Mouse (Mus musculus): Measurements from ENCODE around the gene Asl.

The Asl gene

DNA sequence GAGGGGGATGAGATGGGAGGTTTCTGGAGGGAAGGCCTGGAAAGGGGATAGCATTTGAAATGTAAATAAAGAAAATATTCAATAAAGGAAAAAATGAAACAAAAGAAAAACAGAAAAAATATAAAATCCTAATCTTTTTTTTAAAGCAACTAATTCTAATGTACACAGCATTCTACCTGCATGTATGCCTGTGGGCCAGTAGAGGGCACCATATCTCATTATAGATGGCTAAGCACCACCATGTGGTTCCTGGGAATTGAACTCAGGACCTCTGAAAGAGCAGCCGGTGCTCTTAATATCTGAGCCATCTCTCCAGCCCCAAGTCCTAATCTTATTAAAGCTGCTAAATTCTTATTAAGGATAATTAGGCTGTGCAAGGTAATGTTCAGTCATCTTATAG is 21.7 kb downstream of the Asl start:
- no peak for DNase-seq (ENCODE audit: extremely low spot score, low spot score)

DNA sequence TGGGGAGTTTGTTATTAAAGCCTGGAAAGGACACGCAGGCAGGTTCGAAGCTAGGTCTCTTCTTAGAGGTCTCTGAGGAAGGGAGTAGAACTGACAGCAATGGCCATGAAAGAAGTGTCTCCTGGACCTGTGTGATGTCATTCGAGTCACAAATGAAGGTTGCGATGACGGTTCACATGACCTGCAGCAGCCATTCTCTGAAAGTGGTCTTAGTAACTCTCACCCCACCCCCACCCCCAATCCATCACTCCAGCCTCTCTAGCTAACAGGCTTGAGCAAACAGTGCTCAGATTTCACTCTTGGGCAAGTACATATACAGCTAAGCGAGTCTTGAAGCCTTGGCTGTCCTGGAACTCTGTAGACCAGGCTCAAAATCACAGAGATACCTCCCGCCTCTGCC is 25.8 kb downstream of the Asl start:
- DNase-seq (ENCODE audit: extremely low spot score, low spot score) = peak; percentile 36

DNA sequence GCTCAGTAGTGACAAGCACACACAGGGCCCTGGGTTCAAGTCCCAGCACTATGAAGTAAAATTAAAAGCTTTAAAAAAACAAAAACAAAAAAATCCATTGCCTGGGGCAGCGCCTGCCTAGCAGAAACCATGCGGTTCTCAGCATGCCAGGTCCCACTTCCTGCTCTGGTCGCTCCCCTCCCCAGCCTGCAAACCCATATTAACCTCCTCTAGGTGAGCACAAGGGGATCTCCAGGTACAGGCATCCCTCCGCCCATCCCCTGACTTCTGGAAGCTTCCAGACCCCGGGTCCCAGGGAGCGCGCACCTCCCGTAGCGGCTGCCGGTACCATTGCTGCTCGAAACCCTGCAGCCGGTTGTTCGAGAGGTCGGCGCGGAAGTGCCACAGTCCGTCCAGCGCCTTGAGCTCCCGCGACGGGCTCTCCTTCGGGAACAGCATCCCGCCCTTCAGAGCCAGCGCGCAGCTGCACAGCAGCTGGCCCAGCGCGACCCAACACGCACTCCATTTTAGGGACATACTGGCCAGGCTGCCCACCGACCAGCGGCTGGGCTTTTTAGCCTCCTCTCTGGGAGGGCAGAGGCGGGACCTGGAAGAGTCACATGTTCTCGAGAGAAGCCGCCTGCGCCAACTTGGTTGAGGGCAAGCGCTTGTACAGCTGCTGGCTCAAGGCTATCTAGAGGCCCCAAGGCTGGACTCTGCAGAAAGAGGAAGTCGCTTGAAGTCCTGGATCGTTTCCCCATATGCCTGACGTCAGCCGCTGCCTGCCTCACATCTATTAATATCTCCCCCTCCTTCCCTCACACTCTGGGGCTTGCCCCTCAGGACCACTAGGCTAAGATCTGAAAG is 26.5 kb downstream of the Asl start, which contains the start of gene Gusb:
TSS of gene Gusb (minus strand) at position 749 of the 846 bp plus-strand sequence.
- DNase-seq (ENCODE audit: extremely low spot score, low spot score) = peak; percentile 82

DNA sequence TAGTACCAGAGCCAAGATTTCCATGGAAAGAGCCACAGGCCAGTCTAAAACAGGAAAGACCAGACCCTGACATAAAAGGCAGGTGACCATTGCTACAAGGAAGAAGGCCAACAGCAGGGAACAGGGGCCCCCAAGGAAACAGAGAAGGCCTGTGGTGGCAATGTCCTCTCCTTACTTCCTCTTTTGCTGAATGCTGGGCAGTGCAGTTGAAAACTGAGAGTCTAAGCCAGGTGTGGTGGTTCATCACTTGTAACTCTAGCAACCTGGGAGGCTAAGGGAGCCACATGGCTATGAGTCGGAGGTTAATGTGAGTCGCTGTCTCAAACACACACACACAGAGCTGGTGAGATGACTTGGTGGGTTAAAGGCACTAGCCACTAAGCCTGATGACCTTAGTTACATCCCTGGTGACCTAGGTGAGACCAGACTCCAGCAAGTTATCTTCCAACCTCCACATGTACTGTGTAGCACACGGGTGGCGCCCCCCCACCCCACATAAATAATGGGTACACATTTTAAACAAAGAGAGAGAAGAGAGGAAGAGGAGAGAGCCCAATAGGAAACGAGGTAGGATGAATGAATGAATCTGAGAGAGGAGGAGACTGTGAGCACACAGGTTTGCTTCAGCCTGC is 27.6 kb downstream of the Asl start:
- no peak for DNase-seq (ENCODE audit: extremely low spot score, low spot score)

DNA sequence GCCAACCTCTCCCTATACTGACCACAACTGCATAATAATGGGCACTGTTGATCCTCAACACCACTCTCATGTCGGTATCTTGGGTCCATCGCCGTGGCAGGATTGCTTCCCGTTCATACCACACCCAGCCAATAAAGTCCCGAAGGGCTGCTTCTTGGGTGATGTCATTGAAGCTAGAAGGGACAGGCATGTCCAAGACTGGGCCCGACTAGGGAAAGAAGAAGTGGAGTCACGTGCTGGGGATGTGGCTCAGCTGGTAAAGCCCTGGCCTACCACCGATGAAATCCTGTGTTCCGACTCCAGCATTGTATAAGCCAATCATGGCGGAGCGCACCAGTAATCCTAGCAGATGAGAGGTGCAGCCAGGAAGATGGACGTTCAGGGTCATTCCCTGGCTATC is 28.3 kb downstream of the Asl start:
- DNase-seq (ENCODE audit: extremely low spot score, low spot score) = no peak

DNA sequence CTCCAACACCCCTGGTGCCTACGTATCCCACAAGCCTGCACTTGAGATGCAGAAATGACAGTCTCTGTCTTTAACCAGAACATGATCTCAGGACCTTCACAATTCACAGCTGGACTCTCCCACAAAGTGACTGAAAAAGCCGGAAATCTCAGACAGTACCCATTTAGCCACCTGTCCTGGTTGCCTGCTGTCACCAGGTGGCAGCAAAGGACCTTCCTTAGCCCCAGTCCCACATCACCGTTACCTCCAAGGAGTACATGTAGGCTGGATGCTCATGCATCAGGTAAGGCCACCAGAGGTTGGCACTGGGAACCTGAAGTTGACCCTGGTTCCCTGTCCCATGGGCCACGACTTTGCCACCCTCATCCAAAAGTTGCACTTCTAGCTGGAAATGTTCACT is 29.9 kb downstream of the Asl start:
- DNase-seq (ENCODE audit: extremely low spot score, low spot score) = peak; percentile 42

DNA sequence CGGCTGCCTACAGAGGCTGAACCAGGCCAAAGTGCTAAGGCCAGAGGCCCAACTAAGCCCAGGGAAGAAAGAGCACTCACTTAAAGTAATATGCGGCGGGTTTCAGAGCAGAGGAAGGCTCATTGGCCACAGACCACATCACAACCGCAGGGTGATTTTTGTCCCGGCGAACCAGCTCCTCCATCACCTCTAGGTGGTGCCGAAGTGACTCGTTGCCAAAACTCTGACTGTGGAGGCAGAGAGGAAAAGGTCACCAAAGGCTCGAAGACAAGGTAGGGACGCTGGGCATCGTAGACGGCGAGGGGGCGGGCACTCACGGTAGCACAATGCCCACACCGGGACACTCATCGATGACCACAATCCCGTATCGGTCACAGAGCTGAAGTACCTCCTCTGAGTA is 31.3 kb downstream of the Asl start:
- no peak for DNase-seq (ENCODE audit: extremely low spot score, low spot score)

DNA sequence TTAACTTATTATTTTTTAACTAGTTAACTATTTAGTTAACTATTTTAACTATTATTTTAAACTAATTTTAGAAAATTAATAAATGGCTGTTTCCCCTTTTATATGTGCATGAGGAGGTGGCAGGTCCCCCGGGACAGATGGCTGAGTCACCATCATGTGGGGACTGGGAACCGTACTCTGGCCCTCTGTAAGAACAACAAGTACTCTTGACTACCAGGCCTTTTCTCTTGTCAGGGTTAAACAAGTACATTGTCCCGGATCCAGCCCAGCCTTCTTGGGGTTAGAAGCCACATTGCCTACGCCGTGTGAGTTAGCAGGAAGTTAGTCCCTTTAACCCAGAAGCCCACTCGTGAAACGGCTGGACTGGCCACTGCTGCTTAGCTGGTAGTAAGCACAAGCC is 34.1 kb downstream of the Asl start:
- DNase-seq (ENCODE audit: extremely low spot score, low spot score) = no peak

DNA sequence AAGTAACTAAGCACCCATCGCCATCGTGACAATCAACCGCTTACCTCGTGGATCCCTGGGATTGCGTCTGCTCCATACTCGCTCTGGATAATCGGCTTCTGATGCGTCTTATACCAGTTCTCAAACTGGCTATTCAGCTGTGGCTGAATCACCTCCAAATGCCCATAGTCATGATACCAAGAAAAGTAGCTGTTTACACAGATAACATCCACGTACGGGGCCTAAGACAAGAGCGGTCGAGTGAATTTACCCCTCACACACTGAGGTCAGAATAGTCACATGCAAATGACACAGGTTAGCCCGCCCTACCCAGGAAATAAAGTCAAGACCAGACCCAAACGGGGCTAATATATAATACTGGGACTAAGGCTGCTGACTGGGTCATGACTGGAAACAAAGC is 35.7 kb downstream of the Asl start:
- no peak for DNase-seq (ENCODE audit: extremely low spot score, low spot score)

DNA sequence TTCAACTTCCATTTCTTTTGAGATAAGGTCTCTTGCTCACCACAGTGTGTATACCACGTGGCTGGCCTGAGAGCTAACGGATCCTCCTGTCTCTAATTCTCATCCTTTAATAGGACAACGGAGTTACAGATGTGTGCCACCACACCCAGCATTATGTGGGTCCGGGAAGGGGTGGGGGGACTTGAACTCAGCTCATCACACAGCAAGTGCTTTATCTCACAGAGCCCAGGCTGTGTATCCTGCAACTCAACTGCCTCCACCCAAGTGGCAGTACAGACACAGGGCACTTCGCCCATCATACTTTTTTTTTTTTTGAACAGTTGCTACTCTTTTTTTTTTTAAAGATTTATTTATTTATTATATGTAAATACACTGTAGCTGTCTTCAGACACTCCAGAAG is 37.1 kb downstream of the Asl start:
- DNase-seq (ENCODE audit: extremely low spot score, low spot score) = no peak

DNA sequence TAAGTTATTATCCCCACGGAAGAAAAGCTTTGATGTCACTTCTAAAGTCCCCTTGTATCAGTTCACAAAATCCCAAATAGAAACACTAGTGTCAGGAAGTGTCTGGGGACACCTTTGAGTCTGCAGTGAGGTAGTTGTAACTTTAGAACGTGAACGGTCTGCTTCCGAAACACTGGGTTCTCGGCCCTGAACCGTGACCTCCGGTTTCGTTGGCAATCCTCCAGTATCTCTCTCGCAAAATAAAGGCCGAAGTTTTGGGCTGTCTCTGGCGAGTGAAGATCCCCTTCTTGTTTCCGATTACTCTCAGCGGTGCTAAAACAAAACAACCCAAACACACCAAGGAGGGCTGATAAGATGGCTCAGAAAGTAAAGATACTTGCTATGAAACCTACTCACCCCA is 39.7 kb downstream of the Asl start:
- no peak for DNase-seq (ENCODE audit: extremely low spot score, low spot score)

DNA sequence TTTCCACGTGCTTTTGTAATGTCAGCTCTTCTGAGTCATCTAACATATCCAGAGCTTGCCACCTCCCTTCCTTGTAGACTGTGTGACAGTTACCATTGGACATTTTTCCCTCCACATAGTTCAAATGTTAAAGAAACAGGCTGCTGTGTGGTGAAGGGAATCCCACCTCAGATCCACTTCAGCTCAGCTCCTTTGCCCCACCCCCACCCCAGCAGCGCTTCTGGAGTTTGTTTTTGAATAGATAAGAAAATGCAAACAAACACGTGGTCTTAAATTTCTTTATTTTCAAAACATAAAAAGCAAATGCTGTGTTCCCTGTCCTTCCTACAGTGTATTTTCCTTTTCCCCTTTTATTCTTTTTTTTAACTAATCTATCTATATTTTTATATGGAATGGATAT is 48.8 kb downstream of the Asl start:
- no peak for DNase-seq (ENCODE audit: extremely low spot score, low spot score)

DNA sequence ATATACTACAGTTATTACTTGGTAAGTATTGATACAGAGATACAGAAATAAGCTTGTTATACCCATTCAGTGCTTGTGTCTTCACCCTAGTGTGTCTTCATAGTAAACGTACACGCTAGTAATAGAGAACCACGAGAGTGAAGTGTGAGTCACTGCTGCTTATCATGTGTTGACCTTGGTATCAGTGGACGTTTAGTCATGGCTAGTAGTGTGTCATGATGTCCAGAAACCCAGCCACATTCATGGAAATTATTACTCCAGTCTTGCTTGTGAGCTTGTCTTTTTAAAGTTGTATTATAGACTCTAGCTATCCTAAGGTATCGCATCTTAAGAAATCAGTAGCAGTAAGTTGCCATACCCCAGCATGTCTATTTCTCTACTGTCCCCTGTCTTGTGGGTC is 50.4 kb downstream of the Asl start:
- DNase-seq (ENCODE audit: extremely low spot score, low spot score) = no peak

DNA sequence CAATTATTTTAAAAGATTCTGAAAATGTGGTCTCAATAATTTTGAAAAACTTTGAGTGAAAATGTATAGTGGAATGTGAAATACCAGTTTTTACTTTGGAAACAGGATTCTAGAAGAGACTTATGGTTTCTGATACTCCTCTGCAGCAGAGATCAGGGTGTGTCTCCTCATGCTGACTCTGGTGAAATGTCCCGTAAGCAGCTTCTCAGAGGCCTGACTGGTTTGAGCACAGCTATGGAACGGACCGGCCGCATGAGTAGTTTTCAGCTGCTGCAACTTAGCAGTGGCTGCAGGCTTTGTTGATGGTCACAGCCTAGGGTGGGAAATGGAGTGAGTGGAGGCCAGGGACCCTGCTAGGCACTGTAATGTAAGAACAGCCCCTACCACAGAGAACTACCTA is 51.3 kb downstream of the Asl start:
- no peak for DNase-seq (ENCODE audit: extremely low spot score, low spot score)

DNA sequence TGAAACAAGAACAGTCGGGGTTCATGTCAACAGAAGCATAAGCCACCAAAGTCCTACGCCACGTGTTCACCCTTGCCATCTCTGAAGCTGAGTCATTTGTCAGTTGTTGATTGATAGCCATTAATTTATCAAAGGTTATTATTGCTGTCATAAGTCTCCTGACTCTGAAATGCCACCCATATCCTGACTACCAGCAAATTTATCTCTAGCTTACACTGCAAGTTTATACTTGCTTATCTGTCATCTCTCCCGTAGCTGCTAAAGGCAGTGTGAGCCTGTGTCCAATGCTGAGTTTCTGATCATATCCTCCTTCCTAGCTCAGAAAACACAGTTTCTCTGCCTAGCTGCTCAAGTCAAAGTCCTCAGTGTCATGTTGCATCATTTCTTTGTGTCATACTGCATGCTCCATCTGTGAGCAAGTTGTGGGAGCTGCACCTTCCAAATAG is 54.2 kb downstream of the Asl start:
- DNase-seq (ENCODE audit: extremely low spot score, low spot score) = no peak

DNA sequence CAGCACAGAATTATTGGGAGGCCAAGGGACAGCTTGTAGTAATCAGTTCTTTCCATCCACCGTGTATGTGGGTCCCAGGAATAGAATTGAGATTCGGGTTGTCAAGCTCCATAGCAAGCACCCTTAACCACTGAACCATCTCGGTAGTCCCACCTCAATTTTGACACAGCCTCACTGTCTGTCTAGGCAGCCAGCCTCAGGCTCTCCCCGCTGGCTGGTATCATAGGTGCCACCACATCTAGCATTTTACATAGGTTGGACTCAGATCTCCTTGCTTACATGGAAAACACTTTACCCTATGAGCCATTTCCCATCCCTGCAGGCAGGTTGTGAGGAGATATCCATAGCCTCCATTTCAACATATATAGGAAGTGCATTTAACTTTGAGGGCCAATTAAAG is 54.7 kb downstream of the Asl start:
- no peak for DNase-seq (ENCODE audit: extremely low spot score, low spot score)

DNA sequence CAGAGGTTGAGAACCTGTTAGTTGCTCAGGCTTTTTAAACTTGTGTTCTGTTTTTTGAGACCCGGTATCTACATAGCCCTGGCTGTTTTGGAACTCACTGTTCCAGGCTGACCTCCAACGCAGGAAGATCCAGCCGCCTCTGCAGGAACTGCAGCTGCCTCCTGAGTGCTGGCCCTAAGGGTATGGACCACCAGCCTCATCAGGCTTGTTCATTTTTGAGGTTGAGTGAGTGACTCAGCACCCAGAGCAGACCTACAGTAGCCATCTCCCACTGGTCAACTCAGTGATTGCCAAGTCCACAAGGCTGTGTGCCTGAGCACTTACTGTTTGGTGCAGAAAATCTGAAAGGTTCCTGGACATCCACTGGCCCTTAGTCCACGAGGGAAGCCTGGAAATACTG is 57.6 kb downstream of the Asl start:
- DNase-seq (ENCODE audit: extremely low spot score, low spot score) = no peak

DNA sequence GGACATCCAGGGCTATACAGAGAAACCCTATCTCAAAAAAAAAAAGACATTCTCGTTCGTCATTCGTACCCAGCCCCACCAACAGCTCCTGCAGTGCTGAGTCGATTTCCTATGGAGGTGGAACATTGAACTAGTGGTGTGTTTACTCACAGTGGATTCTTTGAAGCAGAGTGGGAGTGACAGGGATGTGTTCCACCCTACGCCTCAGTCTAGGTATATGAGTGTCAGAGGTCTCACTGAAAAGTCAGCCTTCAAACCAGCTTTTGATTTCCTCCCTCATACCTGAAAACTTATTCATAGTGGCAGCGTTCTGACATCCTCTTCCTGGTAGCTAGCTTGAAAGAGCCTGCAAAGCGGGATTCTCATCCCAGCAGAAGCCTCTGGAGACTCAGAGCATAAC is 60.6 kb downstream of the Asl start:
- DNase-seq (ENCODE audit: extremely low spot score, low spot score) = no peak

DNA sequence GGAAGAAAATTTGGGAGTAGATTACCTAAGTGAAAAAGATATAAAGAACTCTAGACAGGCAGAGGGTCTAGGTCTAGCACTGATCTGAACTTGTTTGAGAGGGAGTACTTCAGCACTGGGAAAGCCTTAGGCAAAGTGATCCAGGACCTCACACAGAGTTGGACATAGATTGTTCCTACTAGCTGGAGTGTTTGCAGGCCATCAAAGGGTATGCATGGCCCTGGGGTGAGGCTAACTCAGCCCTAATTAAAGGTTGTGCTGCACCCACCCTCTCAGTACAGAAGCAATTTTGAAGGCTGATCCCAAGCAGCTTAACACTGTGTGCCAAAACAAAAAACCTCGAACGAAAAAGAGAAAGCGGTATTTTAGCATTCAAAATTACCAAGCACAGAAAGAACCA is 62.6 kb downstream of the Asl start:
- no peak for DNase-seq (ENCODE audit: extremely low spot score, low spot score)

DNA sequence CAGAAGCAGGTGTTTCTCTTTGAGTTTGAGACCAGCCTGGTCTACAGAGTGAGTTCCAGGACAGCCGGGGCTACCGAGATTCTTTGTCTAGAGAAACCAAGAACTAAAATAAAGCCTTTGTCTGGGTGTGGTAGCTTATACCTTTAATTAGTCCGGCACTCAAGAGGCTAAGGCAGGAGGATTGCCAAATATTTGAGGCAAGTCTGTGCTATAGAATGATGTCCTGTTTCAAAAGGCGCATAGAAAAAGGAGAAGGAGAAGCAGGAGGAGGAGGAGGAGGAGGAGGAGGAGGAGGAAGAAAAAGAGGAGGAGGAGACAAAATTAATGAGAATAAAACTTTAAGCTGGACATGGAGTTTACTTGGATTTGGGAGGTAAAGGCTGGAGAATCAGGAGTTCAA is 65.8 kb downstream of the Asl start:
- no peak for DNase-seq (ENCODE audit: extremely low spot score, low spot score)

Data from neural tube, embryonic 10.5 days (tissue).